Mouse (Mus musculus): ENCODE results near the gene Mknk2.
A peak's percentile ranks its signal among the peaks of the same experiment; 100 is the strongest.

The Mknk2 gene

DNA sequence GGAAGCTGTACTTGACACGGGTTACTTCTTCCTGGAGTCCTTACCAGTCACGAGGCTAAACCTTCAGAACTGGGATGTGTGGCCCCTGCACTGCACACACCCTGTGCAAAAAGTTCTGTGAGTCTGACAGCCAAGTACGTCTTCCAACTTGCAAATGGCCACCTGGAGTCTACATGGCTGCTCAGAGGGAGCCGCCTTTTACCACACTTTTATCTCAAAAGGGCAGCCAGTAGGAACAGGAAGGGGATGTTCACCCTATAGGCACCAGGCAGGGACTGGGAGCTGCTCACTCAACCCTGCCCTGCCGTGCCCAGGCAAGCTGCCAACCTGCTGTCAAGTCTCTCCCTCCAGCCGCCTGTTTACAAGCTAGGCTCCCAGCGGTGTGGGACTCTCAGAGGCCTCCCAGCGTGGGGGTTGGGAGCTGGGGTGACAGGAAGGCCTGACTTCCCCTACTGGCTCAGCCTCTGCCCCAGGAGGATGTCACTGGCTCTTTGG lies at the start of gene Mknk2:
Gene Mknk2 (minus strand): TSS at position 171 of the 495 bp plus-strand sequence.
- peak; percentile 89 for DNase-seq (ENCODE audit: low read depth, low spot score)

GRCm38 (mm10) chr10:80717281-80717680 lies 39.4 kb upstream of the Mknk2 start:
- no peak for DNase-seq (ENCODE audit: low read depth, low spot score)

GRCm38 (mm10) chr10:80710834-80711233 lies 32.9 kb upstream of the Mknk2 start:
- DNase-seq (ENCODE audit: low read depth, low spot score), result no peak

- no peak for DNase-seq (ENCODE audit: low read depth, low spot score)
These were observed 27.6 kb upstream of the Mknk2 start for GRCm38 (mm10) chr10:80705479-80705878.

DNA sequence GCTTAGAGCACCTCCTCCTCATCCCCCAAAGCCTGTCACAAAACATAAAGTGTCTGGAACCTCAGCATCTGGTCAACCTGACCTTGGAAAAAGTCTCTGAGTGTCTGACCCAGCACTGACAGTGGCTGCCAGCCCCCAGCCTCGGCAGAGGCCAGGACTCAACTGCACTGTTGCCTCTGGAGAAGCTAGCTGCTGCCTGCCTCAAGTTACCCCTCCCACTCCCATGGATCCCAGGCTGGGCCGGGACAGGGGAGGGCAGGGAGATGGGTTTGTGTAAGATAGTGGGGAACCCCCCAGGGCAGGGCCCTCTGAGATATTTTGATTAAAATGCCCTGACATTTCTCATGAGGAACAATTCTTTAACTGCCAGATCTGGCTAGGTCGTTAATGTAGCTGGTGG lies 27.1 kb upstream of the Mknk2 start:
- no peak for DNase-seq (ENCODE audit: low read depth, low spot score)

- DNase-seq (ENCODE audit: low read depth, low spot score), result no peak
These were observed 26.5 kb upstream of the Mknk2 start for GRCm38 (mm10) chr10:80704418-80704817.

DNA sequence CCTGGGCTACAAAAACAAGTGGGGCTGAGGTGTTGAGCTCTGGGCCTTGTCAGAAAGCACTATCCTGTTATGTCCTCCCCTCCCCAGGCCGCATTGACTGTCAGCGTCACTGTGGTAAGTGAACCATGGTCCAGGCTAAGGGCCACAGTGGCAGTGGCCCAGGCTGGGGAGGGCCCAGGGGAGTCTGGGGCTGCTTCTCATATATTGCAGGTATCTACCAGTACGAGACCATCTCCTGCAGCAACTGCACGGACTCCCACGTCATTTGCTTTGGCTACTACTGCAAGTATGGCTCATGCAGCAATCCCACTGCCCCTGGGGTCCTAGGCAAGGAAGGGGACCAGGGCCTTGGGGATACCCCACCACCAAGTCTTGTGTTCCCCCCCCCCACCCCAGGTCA lies 25.7 kb upstream of the Mknk2 start:
- DNase-seq (ENCODE audit: low read depth, low spot score), result no peak

- peak; percentile 96 for DNase-seq (ENCODE audit: low read depth, low spot score)
These were observed 24.9 kb upstream of the Mknk2 start for GRCm38 (mm10) chr10:80702536-80703390.

DNA sequence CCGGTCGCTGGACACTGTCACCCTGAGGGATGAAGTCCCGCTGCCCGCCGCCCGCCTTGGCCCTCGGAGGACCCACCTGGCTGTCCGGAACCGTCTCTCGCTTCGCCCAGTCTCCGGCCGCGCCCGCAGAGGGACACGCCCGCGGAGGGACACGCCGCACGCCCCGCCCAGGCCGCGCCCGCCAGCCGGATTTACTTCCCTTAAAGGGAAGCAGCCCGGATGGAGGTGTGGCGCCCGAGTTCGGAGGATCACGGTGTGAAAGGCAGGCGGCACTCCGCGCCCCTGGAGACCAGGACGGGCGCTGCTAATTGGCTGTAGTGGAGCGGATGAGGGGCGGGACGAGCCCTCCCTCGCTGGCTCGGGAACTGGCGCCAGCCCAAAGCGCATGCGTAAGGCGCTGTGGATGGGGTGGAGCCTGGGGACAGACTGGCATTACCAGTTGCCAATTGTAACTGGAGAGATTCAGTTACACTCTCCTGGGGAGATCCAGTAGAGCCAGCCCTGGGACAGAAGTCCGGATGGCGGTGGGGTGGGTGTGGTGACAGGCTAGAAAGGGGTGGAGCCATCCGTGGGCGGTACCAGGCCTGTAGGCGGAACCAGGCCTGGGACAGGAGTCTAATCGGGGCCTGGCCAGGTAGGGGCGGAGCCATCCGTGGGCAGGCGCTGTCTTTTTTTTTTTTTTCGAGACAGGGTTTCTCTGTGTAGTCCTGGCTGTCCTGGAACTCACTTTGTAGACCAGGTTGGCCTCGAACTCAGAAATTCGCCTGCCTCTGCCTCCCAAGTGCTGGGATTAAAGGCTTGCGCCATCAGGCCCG lies 24.0 kb upstream of the Mknk2 start, which contains the start of the genes Mob3a and Izumo4:
Gene Mob3a (minus strand): TSS at position 257 of the 815 bp plus-strand sequence.
Gene Izumo4 (plus strand): TSS at position 464 of the 815 bp plus-strand sequence.
- DNase-seq (ENCODE audit: low read depth, low spot score), result peak; percentile 100

DNA sequence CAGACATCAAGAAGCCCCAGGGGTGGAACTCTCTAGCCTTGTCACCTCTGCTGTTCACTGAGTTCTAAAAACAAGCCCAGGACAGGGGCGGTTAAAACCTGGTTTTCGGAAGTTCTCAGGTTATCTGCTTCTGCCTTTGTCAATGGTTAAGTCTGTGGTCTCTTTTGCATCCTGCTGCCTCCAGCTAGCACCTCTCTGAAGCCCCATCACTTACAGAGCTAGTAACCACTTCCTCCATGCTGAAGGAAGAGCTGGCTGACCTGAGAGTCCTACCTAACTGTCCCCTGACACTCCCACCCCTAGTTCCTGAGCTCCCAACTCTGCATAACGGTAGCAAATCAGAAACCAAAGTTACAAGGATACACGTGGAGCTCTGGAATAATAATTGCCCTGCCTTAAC lies 22.8 kb upstream of the Mknk2 start:
- DNase-seq (ENCODE audit: low read depth, low spot score), result peak; percentile 82

- peak; percentile 12 for DNase-seq (ENCODE audit: low read depth, low spot score)
These were observed 22.2 kb upstream of the Mknk2 start for GRCm38 (mm10) chr10:80700038-80700504.

DNA sequence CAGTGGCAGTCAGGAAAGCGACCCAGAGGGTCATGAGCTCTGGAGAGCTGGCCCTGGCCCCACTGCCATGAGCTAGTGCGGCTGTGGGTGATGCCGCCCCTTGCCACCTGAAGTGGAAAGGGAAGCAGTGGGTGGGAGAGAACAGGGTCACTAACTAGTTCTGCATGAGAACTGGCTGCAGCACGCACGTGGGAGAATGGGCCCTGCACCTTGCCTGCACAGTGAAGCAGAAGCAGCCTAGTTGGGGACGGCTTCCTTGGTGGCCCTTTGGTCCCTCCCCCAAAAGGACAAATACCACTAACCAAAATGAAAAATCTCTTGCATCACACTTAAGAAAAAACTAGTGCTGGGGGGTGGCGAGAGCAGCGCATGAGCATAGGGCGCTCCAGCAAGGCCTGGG lies 20.7 kb upstream of the Mknk2 start:
- DNase-seq (ENCODE audit: low read depth, low spot score), result peak; percentile 11

DNA sequence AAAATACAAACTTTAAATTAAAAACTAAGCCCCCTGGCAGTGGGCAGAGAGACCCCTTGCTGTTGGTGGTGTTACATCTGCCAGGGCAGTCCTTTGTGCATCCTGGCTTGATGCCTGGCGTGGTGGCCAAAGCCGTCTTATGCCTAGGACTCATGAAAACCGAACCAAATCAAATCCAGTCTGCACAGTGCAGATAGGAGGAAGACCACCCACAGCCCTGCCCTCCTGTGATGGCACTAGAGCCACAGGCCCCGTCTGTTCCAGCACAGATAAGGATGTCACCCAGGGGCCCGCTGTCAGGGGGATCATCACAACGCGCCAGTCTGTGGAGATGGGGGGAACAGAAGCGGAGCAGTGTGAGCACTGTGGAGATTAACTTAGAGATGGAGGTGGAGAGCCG lies 19.9 kb upstream of the Mknk2 start:
- no peak for DNase-seq (ENCODE audit: low read depth, low spot score)

DNA sequence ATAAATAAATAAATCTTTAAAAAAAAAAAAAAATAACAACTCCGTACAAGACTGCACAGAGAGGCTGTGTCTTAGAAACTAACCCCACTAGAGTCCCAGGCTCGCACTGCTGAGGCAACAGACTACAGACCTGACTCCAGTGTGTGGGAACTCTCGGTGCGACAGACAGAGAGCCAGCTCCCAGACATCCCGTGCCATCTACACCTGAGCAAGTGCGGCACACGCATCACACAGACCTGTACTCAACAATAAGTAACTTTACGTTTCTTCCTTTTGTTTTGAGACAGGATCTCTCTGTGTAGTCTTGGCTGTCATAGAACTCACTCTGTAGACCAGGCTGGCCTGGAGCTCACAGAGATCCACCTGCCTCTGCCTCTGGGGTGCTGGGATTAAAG lies 19.5 kb upstream of the Mknk2 start:
- DNase-seq (ENCODE audit: low read depth, low spot score), result peak; percentile 27

GRCm38 (mm10) chr10:80696502-80697392 lies 18.8 kb upstream of the Mknk2 start:
- peak; percentile 79 for DNase-seq (ENCODE audit: low read depth, low spot score)

GRCm38 (mm10) chr10:80695801-80696501 lies 18.0 kb upstream of the Mknk2 start:
- DNase-seq (ENCODE audit: low read depth, low spot score), result peak; percentile 89

GRCm38 (mm10) chr10:80695186-80695585 lies 17.3 kb upstream of the Mknk2 start:
- DNase-seq (ENCODE audit: low read depth, low spot score), result peak; percentile 93

GRCm38 (mm10) chr10:80694159-80694938 lies 16.4 kb upstream of the Mknk2 start:
- peak; percentile 9 for DNase-seq (ENCODE audit: low read depth, low spot score)

DNA sequence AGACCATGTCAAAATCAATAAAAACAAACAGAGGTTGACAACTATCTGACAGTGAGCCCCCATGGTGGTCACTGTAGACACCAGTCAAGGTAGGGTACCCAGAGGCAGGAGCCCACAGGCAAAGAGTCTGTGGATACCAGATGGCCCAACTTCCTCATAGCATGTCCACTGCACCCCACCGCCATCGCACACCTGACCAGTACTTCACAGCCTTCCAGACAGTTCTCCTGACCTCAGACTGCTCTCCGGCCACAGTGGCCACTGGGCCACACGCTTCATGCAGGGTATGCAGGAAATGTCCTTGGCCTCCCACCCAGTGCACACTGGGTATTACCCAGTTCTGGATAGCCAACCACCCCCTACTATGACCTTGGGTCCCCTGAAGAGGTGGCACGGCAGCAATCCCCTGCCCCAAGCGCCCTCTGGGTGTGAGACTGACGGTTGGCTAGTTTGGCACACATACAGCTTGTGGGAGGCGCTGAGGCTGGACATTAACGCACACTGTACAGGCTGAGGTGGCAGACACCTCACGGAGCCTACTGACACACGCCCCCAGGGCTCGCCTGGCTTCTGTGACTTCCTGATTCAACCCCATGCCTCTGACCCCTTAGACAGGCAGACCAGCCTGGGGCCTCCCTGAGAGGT lies 15.6 kb upstream of the Mknk2 start:
- DNase-seq (ENCODE audit: low read depth, low spot score), result no peak

All from A20 (cell line).